Mouse (Mus musculus) kidney, embryonic 14.5 days (tissue): ENCODE results near the gene Sri. TPM values are rescaled to one million over a fixed set of nuclear protein-coding genes. Genes with fewer than 3 reads are reported as not detected.

Experiments used
- ATAC-seq: fragments of 200-750 bp; cut with Nextera tagmentation; 2 replicates; pipeline ENCODE4 v1.8.0; 2017; ENCODE audit warnings: moderate number of reproducible peaks, mild to moderate bottlenecking, moderate TSS enrichment, moderate library complexity; ENCODE audit not compliant: low FRiP score, low TSS enrichment
- H3K27ac ChIP-seq: fragments of 300-500 bp; sonication (generic); 2 replicates; pipeline ENCODE4 v1.5.1; 2014; ENCODE audit warnings: low read depth, mild to moderate bottlenecking, low read length, moderate library complexity, mixed read lengths
- H3K27me3 ChIP-seq: fragments of 300-500 bp; sonication (generic); 2 replicates; pipeline ENCODE4 v1.6.1; 2014; ENCODE audit warnings: mild to moderate bottlenecking, low read length; ENCODE audit not compliant: control insufficient read depth, insufficient read depth
- H3K36me3 ChIP-seq: fragments of 300-500 bp; sonication (generic); 2 replicates; pipeline ENCODE4 v1.6.1; 2014; ENCODE audit warnings: low read length, mixed read lengths; ENCODE audit not compliant: control insufficient read depth, insufficient read depth
- H3K4me1 ChIP-seq: fragments of 300-500 bp; sonication (generic); 2 replicates; pipeline ENCODE4 v1.6.1; 2014; ENCODE audit warnings: low read length, mixed read lengths; ENCODE audit not compliant: control insufficient read depth, insufficient read depth
- H3K4me2 ChIP-seq: fragments of 300-500 bp; sonication (generic); replicated peaks from 2 replicates; pipeline ENCODE4 v1.6.1; 2014; ENCODE audit warnings: low read depth, mild to moderate bottlenecking, low read length
- H3K4me3 ChIP-seq: fragments of 300-500 bp; sonication (generic); 2 replicates; pipeline ENCODE4 v1.5.1; 2014; ENCODE audit warnings: mild to moderate bottlenecking, low read length
- H3K9ac ChIP-seq: fragments of 300-500 bp; sonication (generic); 2 replicates; pipeline ENCODE4 v1.6.1; 2014; ENCODE audit warnings: low read depth, mild to moderate bottlenecking, low read length, moderate library complexity
- H3K9me3 ChIP-seq: fragments of 300-500 bp; sonication (generic); 2 replicates; pipeline ENCODE4 v1.6.1; 2016; ENCODE audit warnings: low read length; ENCODE audit not compliant: control insufficient read depth
- WGBS: fragments of 180-500 bp; shearing (Covaris S2); extraction: QIAGEN DNeasy Blood & Tissue Kit; methylation state at CpG from one replicate; pipeline ENCODE4 v1.1.7; 2014; 5-methylcytosine and 5-hydroxymethylcytosine counted together
- polyA plus RNA-seq: library from polyadenylated mRNA; unstranded; fragments of >200 nt; fragmentation: Nextera tagmentation; extraction: Ambion mirVana; gene quantifications from 2 replicates; pipeline ENCODE4 v1.2.1, GENCODE M21; 2014

Sri gene
- polyA plus RNA-seq, 1 experiment from 2014 or later = 301 TPM

DNA sequence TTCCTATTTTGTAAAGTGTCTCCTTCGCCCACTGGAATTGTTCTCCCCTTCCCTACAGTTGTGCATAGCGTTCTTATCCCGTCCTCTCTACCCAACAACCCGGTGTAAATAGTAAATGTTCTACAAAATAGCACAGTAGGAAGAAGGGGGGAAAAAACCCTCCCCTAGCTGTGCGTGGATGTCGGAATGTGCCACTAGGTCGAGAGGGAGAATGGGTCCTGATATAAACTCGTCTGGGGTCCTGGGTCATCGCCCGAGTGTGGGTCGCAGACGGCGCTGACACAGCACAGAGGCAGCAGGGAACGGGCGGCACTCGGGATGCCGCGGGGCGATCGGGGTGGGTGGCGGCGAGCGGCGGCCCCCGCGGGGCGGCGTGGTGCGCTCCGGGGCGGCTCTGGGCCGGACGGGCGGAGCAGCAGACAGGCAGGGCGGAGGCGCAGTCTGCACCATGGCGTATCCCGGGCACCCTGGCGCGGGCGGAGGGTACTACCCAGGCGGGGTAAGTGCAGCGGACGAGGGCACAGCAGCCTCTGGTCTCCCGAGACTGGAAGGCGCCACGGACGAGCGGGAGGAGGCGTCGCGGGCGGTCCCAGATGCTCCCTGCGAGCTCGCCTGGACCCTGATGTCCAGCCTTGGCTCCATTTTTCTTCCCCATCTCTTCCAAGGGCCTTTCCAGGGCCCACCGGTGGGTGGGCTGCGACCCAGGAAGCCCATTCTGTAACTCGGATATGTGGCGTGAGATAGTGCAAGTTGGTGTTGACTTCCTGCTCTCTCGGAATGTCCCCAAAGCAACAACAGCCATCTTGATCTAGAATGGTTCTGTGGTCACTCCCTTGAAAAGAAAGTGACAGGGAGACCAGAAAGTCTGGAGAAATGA is 10.5 kb downstream of the Sri start:
- Histone ChIP-seq H3K27ac (peak overlapping the region; percentile 93), H3K4me2 (peak overlapping the region; percentile 47), H3K36me3 (peaks cover 26% of the 10 kb centered on the region; the same call in 1 of the 2 replicates), H3K4me3 (peak overlapping the region; percentile 82), H3K27me3 (no peaks in the 10 kb centered on the region), H3K9ac (peak overlapping the region; percentile 81), H3K9me3 (no peaks in the 10 kb centered on the region), H3K4me1 (no peaks in the 10 kb centered on the region)
- ATAC-seq = peak; percentile 99
- under 1% methylated on average over 58 of the region's 60 CpGs for WGBS

DNA sequence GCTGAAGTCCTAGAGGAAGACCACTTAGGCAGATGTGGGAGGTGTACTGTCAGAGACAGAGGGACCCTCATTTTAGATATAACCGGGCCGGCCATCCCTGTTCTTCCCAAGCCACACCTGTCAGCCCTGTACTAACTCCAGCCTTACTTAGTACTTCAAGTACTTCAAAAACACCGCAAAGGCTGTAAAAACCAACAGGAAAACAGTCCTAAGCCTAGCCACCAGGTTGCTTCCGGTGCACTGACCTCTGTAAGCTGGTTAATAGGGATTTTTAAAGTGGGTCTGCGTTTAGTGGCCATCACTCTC is 11.1 kb downstream of the Sri start:
- peaks cover 32% of the 10 kb centered on the region; the same call in 1 of the 2 replicates for H3K36me3 ChIP-seq
- no peaks in the 10 kb centered on the region for H3K27me3 ChIP-seq
- ATAC-seq = peak; percentile 18
- no peaks in the 10 kb centered on the region for H3K4me1 ChIP-seq
- WGBS = 42% methylated on average over 5 of the region's 5 CpGs
- peak overlapping the region; percentile 47 for H3K4me2 ChIP-seq
- peak overlapping the region; percentile 93; the same call in 1 of the 2 replicates for H3K27ac ChIP-seq
- peak overlapping the region; percentile 81 for H3K9ac ChIP-seq
- H3K9me3 ChIP-seq = no peaks in the 10 kb centered on the region
- peak overlapping the region; percentile 82 for H3K4me3 ChIP-seq

DNA sequence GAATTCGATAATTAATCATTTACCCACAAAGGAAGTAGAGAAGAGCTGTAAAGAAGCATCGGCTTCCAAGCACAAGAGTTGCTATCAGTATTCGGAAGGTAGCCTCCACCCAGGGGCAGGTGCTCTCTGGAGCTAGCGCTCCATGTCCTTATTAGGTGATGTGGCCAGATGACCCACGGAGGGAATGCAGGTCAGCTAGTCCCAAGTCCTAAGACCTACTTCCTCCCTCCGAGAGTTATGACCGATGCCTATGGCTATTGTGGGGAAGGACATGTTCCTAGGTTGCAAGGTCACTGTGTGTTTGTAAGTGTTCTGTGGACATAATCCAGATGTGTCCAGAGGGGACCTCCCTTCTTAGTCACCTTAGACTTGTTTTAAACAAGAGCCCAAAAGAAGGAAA is 12.2 kb downstream of the Sri start:
- Histone ChIP-seq H3K9ac (no peak overlapping the region), H3K27ac (no peak overlapping the region), H3K9me3 (no peaks in the 10 kb centered on the region), H3K4me3 (no peak overlapping the region), H3K4me1 (no peaks in the 10 kb centered on the region), H3K27me3 (no peaks in the 10 kb centered on the region), H3K4me2 (no peak overlapping the region), H3K36me3 (peaks cover 36% of the 10 kb centered on the region; the same call in 1 of the 2 replicates)
- ATAC-seq = no peak
- 87% methylated on average over 7 of the region's 7 CpGs for WGBS

DNA sequence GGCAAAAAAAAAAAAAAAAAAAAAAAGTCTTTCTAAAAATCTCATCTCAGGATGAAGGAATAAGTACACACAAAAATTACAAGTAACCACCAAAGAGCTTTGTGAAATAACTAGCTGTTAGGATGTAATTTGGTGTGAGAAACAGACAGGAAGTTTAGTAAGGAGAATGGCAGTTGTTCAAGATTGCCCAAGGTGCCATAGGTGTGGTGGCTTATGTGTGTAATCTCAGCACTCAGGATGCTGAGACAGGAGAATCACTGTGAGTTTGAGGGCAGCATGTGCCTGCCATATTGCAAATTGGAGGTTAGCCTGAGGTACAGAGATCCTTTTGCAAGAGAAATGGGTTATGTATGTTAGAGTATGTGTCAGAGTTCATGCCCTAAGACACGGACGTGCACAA is 16.6 kb downstream of the Sri start:
- peaks cover 75% of the 10 kb centered on the region for H3K36me3 ChIP-seq

DNA sequence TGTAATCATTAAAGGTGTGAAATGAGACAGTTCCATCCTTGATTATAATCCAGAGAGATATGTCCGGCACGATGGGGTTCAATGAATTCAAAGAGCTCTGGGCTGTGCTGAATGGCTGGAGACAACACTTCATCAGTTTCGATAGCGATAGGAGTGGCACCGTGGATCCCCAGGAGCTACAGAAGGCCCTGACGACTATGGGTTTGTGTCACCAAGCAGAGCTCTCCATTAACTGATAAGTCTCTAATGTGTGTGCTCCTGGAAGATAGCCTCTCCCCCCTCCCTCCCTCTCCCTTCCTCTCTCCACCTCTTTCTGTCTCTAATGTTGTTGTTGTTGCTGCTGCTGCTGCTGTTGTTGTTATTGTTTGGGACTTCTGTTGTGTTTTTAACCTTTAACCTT is 17.3 kb downstream of the Sri start:
- H3K4me2 ChIP-seq = no peak overlapping the region
- H3K4me3 ChIP-seq = no peak overlapping the region
- H3K4me1 ChIP-seq = no peaks in the 10 kb centered on the region
- peaks cover 74% of the 10 kb centered on the region for H3K36me3 ChIP-seq
- H3K9me3 ChIP-seq = no peaks in the 10 kb centered on the region
- WGBS = 78% methylated on average over 6 of the region's 6 CpGs
- ATAC-seq = no peak
- H3K27ac ChIP-seq = no peak overlapping the region
- H3K9ac ChIP-seq = no peak overlapping the region
- no peaks in the 10 kb centered on the region for H3K27me3 ChIP-seq

More for the DNA sequence above, 16.6 kb downstream of the Sri start:
- no peak for ATAC-seq
- H3K4me2 ChIP-seq = no peak overlapping the region
- no peaks in the 10 kb centered on the region for H3K27me3 ChIP-seq
- H3K9ac ChIP-seq = no peak overlapping the region
- 93% methylated on average over 2 of the region's 2 CpGs for WGBS
- H3K4me3 ChIP-seq = no peak overlapping the region
- H3K4me1 ChIP-seq = no peaks in the 10 kb centered on the region
- H3K27ac ChIP-seq = no peak overlapping the region
- H3K9me3 ChIP-seq = no peaks in the 10 kb centered on the region

DNA sequence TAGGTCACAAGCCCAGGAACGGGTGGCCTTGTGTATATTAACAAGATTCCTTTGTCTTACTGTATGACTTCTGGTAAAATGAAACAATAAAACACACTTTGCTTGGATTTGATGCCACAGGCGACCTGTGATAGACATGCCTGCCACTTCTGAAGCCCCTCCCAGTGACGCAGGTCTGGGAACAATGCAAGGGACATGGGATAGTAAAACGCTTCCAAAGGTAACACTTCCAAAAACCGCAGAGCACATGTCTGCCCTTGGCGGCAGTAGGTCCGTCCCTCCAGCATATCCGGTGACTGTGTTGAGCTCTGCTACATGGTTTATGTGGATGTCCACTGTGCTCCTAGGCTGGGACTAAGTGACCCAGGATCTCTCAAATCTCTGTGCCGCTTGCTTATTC is 27.5 kb downstream of the Sri start:
- H3K4me2 ChIP-seq = no peak overlapping the region
- no peaks in the 10 kb centered on the region for H3K9me3 ChIP-seq
- WGBS = 93% methylated on average over 9 of the region's 9 CpGs
- peaks cover 10% of the 10 kb centered on the region for H3K36me3 ChIP-seq
- no peaks in the 10 kb centered on the region for H3K27me3 ChIP-seq
- no peaks in the 10 kb centered on the region for H3K4me1 ChIP-seq
- no peak for ATAC-seq
- H3K27ac ChIP-seq = no peak overlapping the region
- no peak overlapping the region for H3K4me3 ChIP-seq
- H3K9ac ChIP-seq = no peak overlapping the region

DNA sequence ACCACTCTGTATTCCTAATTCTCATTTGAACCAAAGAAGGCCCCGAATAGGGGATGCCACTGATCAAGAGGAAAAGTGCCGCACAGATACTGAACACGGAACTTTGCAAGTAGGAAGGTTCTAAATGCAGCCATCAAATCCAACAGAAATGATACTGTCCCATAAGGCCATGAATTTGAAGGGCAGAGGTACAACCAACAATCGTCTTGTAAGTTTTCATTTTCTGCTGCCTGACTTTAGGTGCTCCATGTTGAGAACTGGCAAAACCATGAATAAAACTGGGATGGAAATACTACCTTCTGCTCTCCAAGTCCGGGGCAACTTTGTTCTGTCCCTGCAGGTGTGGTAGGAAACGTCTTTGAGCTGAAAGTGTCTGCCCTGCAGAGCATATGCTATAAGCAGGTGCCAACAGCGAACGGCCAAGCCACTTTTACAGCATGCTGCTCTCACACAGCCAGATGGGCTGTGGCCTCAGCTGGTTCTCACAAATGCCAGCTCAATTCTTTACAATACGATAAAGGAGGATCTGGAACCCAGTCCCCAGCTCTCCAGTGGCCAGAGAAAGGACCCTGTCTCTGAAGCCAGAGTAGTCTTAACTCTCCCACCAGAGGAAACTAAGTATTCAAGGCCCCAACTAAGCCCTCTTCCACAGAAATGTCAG is 28.2 kb downstream of the Sri start:
- WGBS = 90% methylated on average over 9 of the region's 9 CpGs
- Histone ChIP-seq H3K27ac (no peak overlapping the region), H3K9ac (no peak overlapping the region), H3K4me3 (no peak overlapping the region), H3K27me3 (no peaks in the 10 kb centered on the region), H3K4me2 (no peak overlapping the region), H3K4me1 (no peaks in the 10 kb centered on the region), H3K9me3 (no peaks in the 10 kb centered on the region), H3K36me3 (peaks cover 8% of the 10 kb centered on the region)
- ATAC-seq = no peak

DNA sequence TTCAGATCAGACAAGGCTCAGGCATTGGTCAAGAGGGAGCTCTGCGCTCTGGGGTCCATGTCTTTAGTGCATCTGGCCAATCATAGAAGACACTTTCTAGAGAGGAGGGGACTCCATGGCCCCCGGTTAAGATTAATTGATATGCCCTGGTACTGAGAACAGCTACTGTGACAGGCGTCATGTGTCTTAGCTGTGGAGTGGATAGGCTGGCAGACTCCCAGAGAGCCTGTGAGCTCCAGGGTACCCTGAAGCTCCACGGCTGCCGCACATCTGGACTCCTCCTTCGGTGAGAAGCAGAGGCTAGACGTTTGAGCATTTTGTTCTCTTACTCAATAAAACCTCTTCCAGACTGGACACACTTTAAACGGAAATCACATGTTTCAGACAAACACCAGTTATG is 31.6 kb downstream of the Sri start:
- H3K4me1 ChIP-seq = no peaks in the 10 kb centered on the region
- no peak overlapping the region for H3K27ac ChIP-seq
- no peaks in the 10 kb centered on the region for H3K9me3 ChIP-seq
- no peak overlapping the region for H3K4me2 ChIP-seq
- WGBS = 87% methylated on average over 8 of the region's 8 CpGs
- H3K4me3 ChIP-seq = no peak overlapping the region
- ATAC-seq = no peak
- H3K36me3 ChIP-seq = 0 out of 2 replicates have a peak, but pooled peaks cover 2% of the 10 kb centered on the region
- no peak overlapping the region for H3K9ac ChIP-seq
- H3K27me3 ChIP-seq = no peaks in the 10 kb centered on the region
